Mouse (Mus musculus) mammary gland, adult 2 months (tissue): ENCODE measurements around the gene Sdhb. TPM values are rescaled to one million over a fixed set of nuclear protein-coding genes. Genes with fewer than 3 reads are reported as not detected.

Source experiments
- polyA plus RNA-seq: library from polyadenylated mRNA; depleted of rRNA; stranded (reverse); fragments of >200 nt; gene quantifications from 2 replicates; pipeline ENCODE4 v1.2.3, GENCODE M21; 2012; ENCODE audit warnings: low replicate concordance; rRNA removed

Sdhb gene
- 271 and 433 TPM in 2 replicates for polyA plus RNA-seq

GRCm38 (mm10) chr4:140960781-140961466 is at the start of gene Sdhb:
TSS of gene Sdhb (plus strand) at chr4:140961203.

GRCm38 (mm10) chr4:140986711-140987395 is 25.9 kb downstream of the Sdhb start, which contains the start of gene Atp13a2:
TSS of gene Atp13a2 (plus strand) at chr4:140986873.

DNA sequence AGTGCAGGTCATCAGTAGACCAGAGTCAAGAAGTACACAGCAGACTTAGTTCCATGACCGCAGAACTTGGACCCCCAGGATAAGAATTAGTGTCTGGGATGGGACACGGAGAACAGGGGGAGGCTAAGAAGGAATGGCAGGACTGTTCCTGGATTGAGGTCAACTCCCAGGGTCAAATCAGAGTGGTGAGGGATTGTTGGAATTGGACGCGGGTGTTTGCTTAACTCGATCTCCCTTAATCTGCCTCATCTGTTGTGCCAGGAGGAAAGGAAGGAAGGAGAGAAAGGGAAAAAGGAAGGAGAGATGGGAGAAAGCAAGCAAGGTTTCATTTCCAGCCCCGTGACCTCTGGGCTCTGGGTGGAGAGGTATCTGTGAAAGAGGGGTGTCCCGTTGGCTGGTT is 49.1 kb downstream of the Sdhb start, which contains the start of gene Mfap2:
TSS of gene Mfap2 (plus strand) at position 301 of the 400 bp plus-strand sequence.

Other genes with a start within 250 kb of the Sdhb start
- not detected in 2 replicates for gene Padi6, start 218.6 kb upstream of the Sdhb start, polyA plus RNA-seq
- gene Padi4, start 187.0 kb upstream of the Sdhb start, polyA plus RNA-seq: 4.0 and 4.8 TPM in 2 replicates
- gene Padi3, start 150.6 kb upstream of the Sdhb start, polyA plus RNA-seq: 0.92 and 1.1 TPM in 2 replicates
- gene Padi1, start 115.4 kb upstream of the Sdhb start, polyA plus RNA-seq: 0.19 and 0.32 TPM in 2 replicates
- 18.7 and 47.7 TPM in 2 replicates for gene Padi2, start 54.9 kb upstream of the Sdhb start, polyA plus RNA-seq
- gene Atp13a2, start 25.7 kb downstream of the Sdhb start, polyA plus RNA-seq: 138 and 272 TPM in 2 replicates
- gene Mfap2, start 49.2 kb downstream of the Sdhb start, polyA plus RNA-seq: 169 and 198 TPM in 2 replicates
- 6.2 and 11.2 TPM in 2 replicates for gene Crocc, start 99.3 kb downstream of the Sdhb start, polyA plus RNA-seq
- 69.7 and 101 TPM in 2 replicates for gene Necap2, start 117.2 kb downstream of the Sdhb start, polyA plus RNA-seq
- gene Spata21, start 127.1 kb downstream of the Sdhb start, polyA plus RNA-seq: not detected in 2 replicates
- 34.3 and 57.3 TPM in 2 replicates for gene Szrd1, start 178.6 kb downstream of the Sdhb start, polyA plus RNA-seq
- gene Fbxo42, start 186.7 kb downstream of the Sdhb start, polyA plus RNA-seq: 14.7 and 18.9 TPM in 2 replicates